Mouse (Mus musculus): ENCODE measurements around the gene Psmd4.

GRCm38 (mm10) chr3:95042838-95043229 lies 420 bp upstream of the Psmd4 start:
- TF ChIP-seq CTCF (IDR thresholded peaks at IDR 0.05) (no peak), EP300 (IDR thresholded peaks at IDR 0.05; ENCODE audit: insufficient read depth, low read depth, low read length) (no peak)

All from heart, adult 2 months (tissue).